Mouse (Mus musculus) brain, adult 10 weeks (tissue): Measurements from ENCODE around the gene Snx14. TPM values are rescaled to one million over a fixed set of nuclear protein-coding genes. Genes with fewer than 3 reads are reported as not detected.

Source experiments
- polyA plus RNA-seq: library from polyadenylated mRNA; stranded (reverse); fragments of 350-450 nt; fragmentation: Illumina TruSeq; extraction: RNeasy Lipid Tissue Mini Kit (QIAGEN cat#74804); gene quantifications from one replicate; pipeline ENCODE4 v1.2.3, GENCODE M21; 2015; ENCODE audit warnings: low read depth, low replicate concordance

Gene Snx14
- 54.6 TPM for polyA plus RNA-seq

DNA sequence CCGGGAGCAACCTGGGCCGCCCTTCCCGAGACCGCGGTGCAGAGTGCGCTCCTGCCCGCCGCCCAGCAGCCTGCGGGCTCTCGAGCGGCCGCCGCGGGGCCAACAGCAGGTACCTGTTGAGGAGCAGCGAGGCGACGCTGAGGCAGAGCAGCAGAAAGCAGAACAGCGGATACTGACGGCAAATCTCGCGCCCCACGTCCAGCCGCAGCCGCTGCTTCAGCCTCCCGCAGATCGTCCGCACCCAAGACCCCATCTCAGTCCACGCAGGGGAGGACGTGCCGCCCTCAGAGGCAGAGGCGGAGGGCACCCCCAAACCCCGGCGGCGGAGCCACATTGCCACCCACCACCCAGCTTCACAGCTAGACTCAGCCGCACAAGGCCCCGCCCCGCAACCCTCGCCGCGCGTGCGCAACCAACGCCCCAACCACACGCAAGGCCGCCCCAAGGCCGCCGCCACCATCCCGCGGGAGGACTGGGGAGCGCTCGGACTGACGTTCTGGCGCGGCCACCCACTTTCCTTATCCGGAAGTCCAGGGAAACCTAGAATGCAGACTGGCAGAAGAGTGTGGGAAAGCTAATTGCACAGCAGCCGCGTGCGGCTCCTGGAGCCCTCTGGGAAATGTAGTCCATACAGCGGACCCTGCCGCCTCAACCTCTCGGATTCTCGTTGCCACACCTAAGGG lies at the start of gene Snx14:
Snx14 (minus strand) TSS at position 404 of the 683 bp plus-strand sequence.

DNA sequence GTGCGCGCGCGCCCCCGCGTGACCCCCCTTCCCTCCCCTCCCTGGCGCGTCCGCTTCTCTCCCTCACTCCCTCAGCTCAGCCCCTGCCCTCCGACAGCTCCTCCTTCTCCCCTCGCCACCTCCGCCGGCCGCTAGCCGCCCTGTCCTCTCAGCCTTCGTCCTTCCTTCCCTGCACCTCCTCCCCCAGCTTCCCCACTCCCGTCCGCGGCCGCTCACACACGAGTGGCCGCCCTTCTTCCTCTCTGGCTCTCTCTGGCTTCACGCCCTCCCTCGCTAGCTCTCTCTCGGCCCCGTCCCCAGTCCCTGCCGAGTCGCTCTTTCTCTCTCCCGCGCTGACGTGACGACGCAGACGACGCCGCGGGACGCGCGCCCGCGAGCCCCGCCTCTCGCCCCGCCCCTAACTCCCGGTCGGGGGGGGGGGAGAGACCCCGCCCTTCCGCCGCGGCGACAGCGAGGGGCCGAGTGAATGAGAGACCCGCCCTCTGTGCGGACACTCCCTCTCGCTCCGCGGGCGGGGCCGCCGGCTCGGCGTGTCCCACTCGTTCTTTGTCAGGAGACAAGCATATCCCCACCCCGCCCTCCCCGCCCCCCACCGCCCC lies 43.6 kb upstream of the Snx14 start, which contains the start of gene Syncrip:
Syncrip (minus strand) TSS at position 345 of the 599 bp plus-strand sequence.

DNA sequence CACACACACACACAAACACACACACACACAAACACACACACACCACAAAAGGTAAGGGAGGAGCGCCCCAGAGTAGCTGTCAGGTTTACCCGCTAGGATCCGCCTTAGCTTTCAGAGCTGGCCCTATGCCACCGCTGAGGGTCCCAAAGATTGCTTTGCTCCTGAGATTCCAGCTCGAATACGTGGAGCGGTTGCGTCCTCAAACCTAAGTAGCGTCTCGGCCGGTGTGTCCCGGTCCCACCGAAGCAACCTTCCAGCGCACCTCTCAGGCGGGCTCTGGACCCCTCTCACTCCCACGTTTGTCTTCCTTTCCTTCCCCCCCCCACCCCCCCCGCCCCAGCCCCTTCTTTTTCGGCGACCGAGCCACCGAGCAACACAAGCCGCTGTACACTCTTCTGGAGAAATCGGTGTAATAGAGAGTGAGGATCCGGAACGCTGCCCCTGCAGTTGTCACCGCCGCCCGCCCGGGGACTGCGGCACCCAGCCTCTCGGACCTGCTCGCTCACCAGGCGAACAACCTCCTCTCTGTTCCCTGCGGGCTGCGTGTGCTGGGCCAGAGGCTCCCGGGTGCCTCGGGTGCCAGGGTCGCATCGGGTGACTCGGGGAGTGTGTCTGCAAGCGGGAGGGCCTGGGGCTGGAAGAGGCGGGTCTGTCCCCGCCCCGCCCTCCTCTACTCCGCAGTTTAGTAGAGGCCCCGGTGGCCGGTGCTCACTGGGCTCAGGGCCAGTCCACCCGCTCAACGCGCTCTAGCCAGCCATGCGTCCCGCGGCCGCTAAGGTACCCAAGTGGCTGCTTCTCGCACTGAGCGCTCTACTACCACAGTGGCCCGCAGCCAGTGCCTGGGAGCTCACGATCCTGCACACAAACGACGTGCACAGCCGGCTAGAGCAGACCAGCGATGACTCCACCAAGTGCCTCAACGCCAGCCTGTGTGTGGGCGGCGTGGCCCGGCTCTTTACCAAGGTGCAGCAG lies 111.5 kb downstream of the Snx14 start, which contains the start of gene Nt5e:
Nt5e (plus strand) TSS at position 268 of the 972 bp plus-strand sequence.

Other genes with a start within 250 kb of the Snx14 start
- 4.9 TPM for gene Nt5e, start 111.8 kb downstream of the Snx14 start, polyA plus RNA-seq
- gene Gm20537, start 17.7 kb upstream of the Snx14 start, polyA plus RNA-seq = not detected
- gene Syncrip, start 43.6 kb upstream of the Snx14 start, polyA plus RNA-seq = 53.6 TPM
- gene Zfp949, start 109.1 kb upstream of the Snx14 start, polyA plus RNA-seq = 20.4 TPM
- gene Trim43a, start 141.9 kb upstream of the Snx14 start, polyA plus RNA-seq = 0.97 TPM